Comparison of ENCODE assay signal across 8 mouse cellular contexts in the genomic region with DNA sequence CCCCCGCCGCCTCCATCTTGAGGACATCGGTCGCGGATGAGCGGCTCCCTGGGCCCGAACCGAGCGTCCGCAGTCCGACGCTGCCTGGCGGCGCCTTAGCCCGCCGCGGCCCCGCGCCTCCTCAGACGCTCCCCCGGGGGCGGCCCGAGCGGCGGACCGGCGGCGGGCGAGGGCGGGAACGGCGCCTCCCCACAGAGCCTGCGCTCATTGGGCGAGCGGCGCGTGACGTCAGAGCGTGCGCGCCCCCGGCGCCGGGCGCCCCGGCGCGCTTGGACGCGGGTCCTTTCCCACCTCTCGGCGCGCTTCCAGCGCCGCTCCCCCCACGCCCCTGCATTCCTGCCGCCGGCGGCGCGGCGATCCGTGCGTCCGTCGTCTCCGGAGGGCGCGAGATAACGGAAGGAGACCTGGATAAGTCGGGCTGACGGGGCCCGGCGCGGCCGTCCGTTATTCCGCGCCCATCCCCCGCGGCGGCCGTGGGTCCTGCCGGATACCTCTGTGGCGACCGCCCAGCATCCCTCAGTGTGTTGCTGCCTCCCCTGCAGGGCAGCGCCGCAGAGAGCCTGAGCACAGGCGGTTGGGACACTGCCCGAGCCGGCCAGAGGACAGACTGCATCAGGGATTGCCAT. TPM values are rescaled to one million over a fixed set of nuclear protein-coding genes. Genes with fewer than 3 reads are reported as not detected.
DNase-seq lines count a peak whose midpoint lies in the region; ATAC-seq and TF ChIP-seq lines count a peak whose summit lies in the region.

A gene (minus strand): TSS at position 123 of the 626 bp plus-strand sequence.

- peak within 1 kb of the TSS; percentile 100 for H3K4me3 ChIP-seq in gastrocnemius, adult 2 months
- peak within 1 kb of the TSS; percentile 74 for H3K4me3 ChIP-seq in hindbrain, postnatal 0 days (ENCODE audit: low read length)
- peak within 1 kb of the TSS; percentile 74 for H3K4me3 ChIP-seq in left cerebral cortex, adult 2 months
- peak within 1 kb of the TSS; percentile 53 for H3K4me3 ChIP-seq in macrophage (ENCODE audit: inconsistent target)

- peak within 1 kb of the TSS; percentile 66 for H3K9ac ChIP-seq in hindbrain, postnatal 0 days (replicated peaks; ENCODE audit: low read length)

- H3K27me3 ChIP-seq in hindbrain, postnatal 0 days (ENCODE audit: insufficient read depth, low read length) = no peaks in the 10 kb centered on the region

- DNase-seq in ZHBTc4 (ENCODE audit: low read depth, low spot score) = peak; percentile 94
- peak; percentile 95 for DNase-seq in gastrocnemius, adult 2 months
- peak; percentile 96 for DNase-seq in hindbrain, postnatal 0 days (ENCODE audit: low spot score)
- DNase-seq in left cerebral cortex, adult 2 months (ENCODE audit: extremely low spot score in 1 of 2, low spot score in 2 of 2) = peak; percentile 93
- peak; percentile 90 for DNase-seq in retina, postnatal 7 days (ENCODE audit: low read depth, low spot score)
- DNase-seq in urinary bladder, adult 18-20 months (ENCODE audit: low spot score in 2 of 2) = peak; percentile 76 to 85

- ATAC-seq in common myeloid progenitor, adult 5-6 weeks (replicated peaks; ENCODE audit: low read depth, poor library complexity, severe bottlenecking) = peak; percentile 27
- peak; percentile 95 for ATAC-seq in hindbrain, postnatal 0 days

- H3K9me3 ChIP-seq in hindbrain, postnatal 0 days (ENCODE audit: low read length) = no peaks in the 10 kb centered on the region

- intact Hi-C loops in gastrocnemius, adult 2 months (cut with DNase I) = loop anchor here (10.0 kb wide), 1 partner anchor 401 kb away; a partner anchor contains a TSS
- intact Hi-C loops in left cerebral cortex, adult 2 months (cut with DNase I) = no loop called here

- H3K79me2 ChIP-seq in macrophage (ENCODE audit: inconsistent target) = peaks cover 41% of the 10 kb centered on the region

- H3K4me1 ChIP-seq in hindbrain, postnatal 0 days (ENCODE audit: insufficient read depth, low read length) = peaks cover 9% of the 10 kb centered on the region

- no peaks in the 10 kb centered on the region for H3K36me3 ChIP-seq in hindbrain, postnatal 0 days (ENCODE audit: insufficient read depth, low read length)
- H3K36me3 ChIP-seq in macrophage (ENCODE audit: inconsistent target) = no peaks in the 10 kb centered on the region

- peak; percentile 20 for TF ChIP-seq CTCF in gastrocnemius, adult 2 months (IDR thresholded peaks at IDR 0.05)
- TF ChIP-seq CTCF in hindbrain, postnatal 0 days (IDR thresholded peaks at IDR 0.05; ENCODE audit: low read depth) = peak; percentile 12; the same call in 1 of the 2 replicates
- no peak for TF ChIP-seq CTCF in left cerebral cortex, adult 2 months (IDR thresholded peaks at IDR 0.05)

- H3K4me2 ChIP-seq in hindbrain, postnatal 0 days (ENCODE audit: low read depth, low read length) = peak within 1 kb of the TSS; percentile 91

- H3K27ac ChIP-seq in gastrocnemius, adult 2 months = peak within 1 kb of the TSS; percentile 93
- peak within 1 kb of the TSS; percentile 89 for H3K27ac ChIP-seq in hindbrain, postnatal 0 days
- peak within 1 kb of the TSS; percentile 92 for H3K27ac ChIP-seq in left cerebral cortex, adult 2 months
- H3K27ac ChIP-seq in macrophage = no peak within 1 kb of the TSS

- under 1% methylated on average over 75 of the region's 91 CpGs for WGBS in hindbrain, postnatal 0 days
- WGBS in macrophage (ENCODE audit: missing documents) = under 1% methylated on average over 49 of the region's 91 CpGs

RNA-seq across cellular contexts. Expression of the gene that starts here (rescaled TPM):
- total RNA-seq in common myeloid progenitor, adult 5-6 weeks (2017) = 48.7 and 59.1 TPM in 2 replicates
- 10 to 100 TPM; 12.1 to 17.8 TPM for total RNA-seq in gastrocnemius, adult 2 months (2021)
- total RNA-seq in hindbrain, postnatal 0 days (2014; rRNA removed) = 42.6 and 46.4 TPM in 2 replicates
- polyA plus RNA-seq in hindbrain, postnatal 0 days (2015; fragmentation: Nextera tagmentation; extraction: Ambion mirVana) = 10.2 and 10.8 TPM in 2 replicates
- total RNA-seq in left cerebral cortex, adult 2 months (2021) = 10 to 100 TPM; 58.0 to 58.1 TPM
- 10 to 100 TPM in 24 of 26 experiments, 1 to 10 TPM in 2; 6.9 to 42.5 (median 27.9) TPM for total RNA-seq in macrophage (2018; cell fraction: chromatin; rRNA removed)
- total RNA-seq in macrophage (2018; cell fraction: cytosol; rRNA removed) = 10 to 100 TPM; 20.0 to 32.1 (median 26.0) TPM
- total RNA-seq in macrophage (2018; cell fraction: nucleus; rRNA removed) = 10 to 100 TPM; 21.0 to 65.3 (median 41.9) TPM
- polyA plus RNA-seq in macrophage (2018) = 14.8 to 16.5 TPM (median 16.4 TPM) in 3 replicates
